Mouse (Mus musculus) lung, adult 2 months (tissue): ENCODE data around the gene Lsm11. TPM values are rescaled to one million over a fixed set of nuclear protein-coding genes. Genes with fewer than 3 reads are reported as not detected.

Source experiments
- polyA plus RNA-seq: library from polyadenylated mRNA; depleted of rRNA; stranded (reverse); fragments of >200 nt; gene quantifications from 2 replicates; pipeline ENCODE4 v1.2.3, GENCODE M21; 2012; rRNA removed

Gene Lsm11
- polyA plus RNA-seq, 1 experiment, result 2.4 TPM

Other genes with a start within 250 kb of the Lsm11 start
- gene Clint1, start 92.9 kb downstream of the Lsm11 start, polyA plus RNA-seq, result 37.1 and 51.8 TPM in 2 replicates
- 2.8 and 8.3 TPM in 2 replicates for gene Thg1l, start 10.6 kb upstream of the Lsm11 start, polyA plus RNA-seq
- gene Sox30, start 35.4 kb upstream of the Lsm11 start, polyA plus RNA-seq, result 0.09 and 0.18 TPM in 2 replicates
- gene Gm12166, start 107.4 kb upstream of the Lsm11 start, polyA plus RNA-seq, result 16.8 and 19.8 TPM in 2 replicates
- 24.3 and 29.4 TPM in 2 replicates for gene Adam19, start 111.1 kb upstream of the Lsm11 start, polyA plus RNA-seq
- 0.51 and 7.1 TPM in 2 replicates for gene Nipal4, start 221.6 kb upstream of the Lsm11 start, polyA plus RNA-seq